Mouse (Mus musculus): Measurements from ENCODE around the gene Specc1.

Gene Specc1

DNA sequence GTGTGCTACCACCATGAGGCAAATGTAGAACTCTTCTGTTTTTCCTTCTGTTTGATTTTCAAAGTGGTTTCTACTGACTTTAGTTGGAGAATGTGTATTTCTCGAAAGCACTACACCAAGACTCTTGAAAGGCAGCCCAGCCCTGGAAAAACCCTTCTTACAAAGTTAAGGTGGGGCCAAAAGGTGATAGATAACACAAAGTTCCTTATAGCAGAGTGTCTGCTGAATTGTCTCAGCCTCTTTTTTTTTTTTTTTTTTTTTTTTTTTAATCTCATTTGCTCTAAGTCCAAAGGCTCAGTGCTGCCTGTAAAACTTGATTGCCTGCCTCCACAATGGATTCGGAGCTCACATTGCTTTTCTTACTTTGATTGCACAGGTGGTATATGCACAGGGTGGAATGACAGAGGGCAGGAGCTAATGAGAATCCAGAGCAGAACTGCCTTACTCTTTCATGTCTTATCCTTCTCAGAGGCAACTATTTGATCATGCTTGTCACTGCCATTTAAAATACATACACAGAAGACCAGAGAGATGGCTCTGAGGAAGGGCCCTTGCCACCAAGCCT lies 150.8 kb downstream of the Specc1 start:
- DNase-seq = no peak

GRCm38 (mm10) chr11:62118561-62118960 lies 162.0 kb downstream of the Specc1 start:
- no peak for DNase-seq

DNA sequence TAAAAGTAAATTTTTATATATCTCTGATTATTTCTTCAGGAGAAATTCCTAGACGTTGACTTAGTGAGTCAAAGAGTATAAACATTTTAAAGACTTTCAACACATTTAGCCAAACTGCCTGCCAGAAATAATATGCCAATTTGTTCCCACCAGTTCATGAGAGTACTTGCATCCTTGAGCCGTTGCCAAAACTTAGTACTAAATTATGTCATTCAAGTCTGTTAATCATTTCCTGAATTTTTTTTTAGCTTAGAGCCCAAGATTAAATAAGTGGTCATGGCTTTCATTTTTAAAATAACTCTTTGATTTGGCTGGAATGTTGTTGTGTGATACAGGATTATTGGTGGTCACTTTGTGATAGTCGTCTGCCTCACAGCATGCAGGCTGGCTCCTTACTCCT lies 163.3 kb downstream of the Specc1 start:
- DNase-seq = no peak

- no peak for DNase-seq
These were observed 164.8 kb downstream of the Specc1 start for GRCm38 (mm10) chr11:62121365-62121764.

GRCm38 (mm10) chr11:62127692-62128091 lies 171.1 kb downstream of the Specc1 start:
- DNase-seq = peak; percentile 96

DNA sequence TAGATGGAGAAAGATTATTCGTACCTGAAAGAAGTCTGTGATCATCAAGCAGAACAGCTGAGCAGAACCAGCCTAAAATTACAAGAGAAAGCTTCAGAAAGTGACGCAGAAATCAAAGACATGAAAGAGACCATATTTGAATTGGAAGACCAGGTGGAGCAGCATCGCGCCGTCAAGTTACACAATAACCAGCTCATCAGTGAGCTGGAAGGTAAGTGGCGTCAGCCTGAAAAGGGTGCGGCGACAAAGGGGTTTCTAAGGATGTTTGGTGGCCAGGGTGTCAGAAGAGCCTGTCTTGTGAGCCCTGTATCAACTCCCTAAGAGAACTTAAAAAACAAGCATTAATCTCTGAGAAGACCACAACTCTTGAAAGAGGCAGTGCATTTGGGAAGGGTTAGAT lies 171.6 kb downstream of the Specc1 start:
- DNase-seq = no peak

- no peak for DNase-seq
These were observed 173.6 kb downstream of the Specc1 start for GRCm38 (mm10) chr11:62130191-62130590.

- DNase-seq = no peak
These were observed 174.2 kb downstream of the Specc1 start for GRCm38 (mm10) chr11:62130685-62131295.

GRCm38 (mm10) chr11:62131601-62132000 lies 175.0 kb downstream of the Specc1 start:
- no peak for DNase-seq

DNA sequence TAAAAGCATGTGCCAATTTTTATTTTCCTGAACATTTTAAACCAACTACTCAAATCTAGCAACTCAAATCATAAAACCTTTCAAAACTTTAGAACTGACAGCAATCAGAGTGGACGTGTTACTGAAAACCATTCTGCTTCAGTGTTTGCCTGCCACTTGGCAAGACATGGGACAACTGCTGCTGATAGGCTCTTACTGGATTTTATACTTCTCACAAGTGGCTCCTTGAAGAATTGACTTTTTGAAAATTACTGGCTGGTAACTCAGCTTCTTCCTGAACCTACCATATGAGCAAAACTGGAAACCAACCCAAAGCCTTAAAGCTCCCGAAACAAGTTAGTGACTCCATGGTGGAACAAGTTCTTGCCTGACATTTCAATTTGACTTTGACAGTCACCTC lies 177.6 kb downstream of the Specc1 start:
- no peak for DNase-seq

- DNase-seq = no peak
These were observed 188.9 kb downstream of the Specc1 start for GRCm38 (mm10) chr11:62145216-62146110.

DNA sequence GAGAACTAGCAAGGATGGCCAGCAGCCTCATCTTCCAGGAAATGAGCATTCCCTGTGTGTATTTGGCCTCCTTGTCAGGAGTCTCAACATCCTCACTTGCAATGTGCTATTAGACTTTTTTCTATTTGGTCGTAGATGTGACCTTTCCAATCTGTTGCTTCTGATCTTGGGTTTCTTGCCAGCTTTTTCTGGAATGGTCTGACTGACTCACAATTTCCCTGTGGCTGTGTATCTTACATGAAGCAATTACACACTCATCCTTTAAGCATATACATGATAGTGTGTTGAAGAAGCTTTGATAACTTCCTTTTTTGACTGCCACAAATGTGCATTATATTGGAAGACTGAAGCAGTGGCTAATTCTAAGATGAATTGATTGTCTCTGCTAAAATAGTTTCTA lies 190.1 kb downstream of the Specc1 start:
- no peak for DNase-seq

- no peak for DNase-seq
These were observed 191.5 kb downstream of the Specc1 start for GRCm38 (mm10) chr11:62148026-62148425.

DNA sequence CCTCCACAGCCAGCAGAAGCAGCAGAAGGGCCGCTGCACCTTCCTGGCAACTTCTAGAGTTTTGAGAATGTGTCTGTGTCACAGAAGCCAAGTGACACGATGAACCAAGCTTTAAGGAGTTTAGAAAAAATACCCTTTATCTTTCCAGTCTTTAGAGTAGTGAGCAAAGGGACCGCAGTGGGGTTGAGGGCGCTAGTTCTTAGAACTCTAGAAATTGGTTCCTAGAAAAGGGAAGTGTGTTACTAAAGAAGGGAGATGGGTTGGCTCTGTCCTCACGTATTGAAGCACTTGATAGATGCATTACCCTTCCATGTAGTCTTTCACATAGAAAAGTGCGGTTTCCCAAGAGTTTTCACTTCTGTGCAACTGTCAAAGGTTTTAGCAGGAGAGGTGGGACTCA lies 191.9 kb downstream of the Specc1 start:
- DNase-seq = no peak

DNA sequence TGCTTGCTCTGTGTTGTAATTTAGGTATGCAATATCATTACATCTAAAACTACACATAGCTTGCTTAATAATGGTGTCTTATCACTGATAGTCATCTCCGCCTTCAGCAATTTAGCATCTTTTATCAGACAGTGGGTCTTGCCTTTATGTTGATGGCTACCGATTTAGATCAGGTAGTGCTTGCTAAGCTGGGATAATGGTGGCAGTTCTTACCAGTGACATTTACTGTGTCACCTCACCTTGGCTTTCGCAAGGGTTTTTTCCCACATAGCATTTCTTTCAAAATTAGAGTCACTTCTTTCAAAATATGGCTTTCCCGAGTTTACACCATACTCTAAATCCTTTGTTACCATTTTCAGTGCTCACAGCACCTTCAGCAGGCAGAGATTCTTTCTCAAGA lies 196.5 kb downstream of the Specc1 start:
- no peak for DNase-seq

DNA sequence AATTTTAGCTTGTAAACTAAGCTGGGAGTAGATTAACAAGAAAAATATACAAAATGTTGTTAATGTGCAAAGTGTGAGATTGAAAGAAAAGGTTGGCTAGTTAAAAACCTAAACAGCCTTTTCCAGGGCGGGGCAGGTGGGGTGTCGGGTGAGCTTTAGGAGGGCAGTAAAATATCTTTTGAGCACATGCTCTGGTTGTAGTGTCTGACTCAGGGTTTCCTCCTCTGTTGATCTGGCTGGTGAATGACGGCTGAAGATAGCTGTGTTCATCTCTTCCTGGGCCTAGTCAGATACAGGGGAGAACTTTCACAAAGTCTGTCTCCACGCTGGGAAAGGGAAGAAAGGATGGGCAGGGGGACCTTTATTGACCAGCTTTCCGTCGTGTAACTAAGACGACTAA lies 203.2 kb downstream of the Specc1 start:
- no peak for DNase-seq

DNA sequence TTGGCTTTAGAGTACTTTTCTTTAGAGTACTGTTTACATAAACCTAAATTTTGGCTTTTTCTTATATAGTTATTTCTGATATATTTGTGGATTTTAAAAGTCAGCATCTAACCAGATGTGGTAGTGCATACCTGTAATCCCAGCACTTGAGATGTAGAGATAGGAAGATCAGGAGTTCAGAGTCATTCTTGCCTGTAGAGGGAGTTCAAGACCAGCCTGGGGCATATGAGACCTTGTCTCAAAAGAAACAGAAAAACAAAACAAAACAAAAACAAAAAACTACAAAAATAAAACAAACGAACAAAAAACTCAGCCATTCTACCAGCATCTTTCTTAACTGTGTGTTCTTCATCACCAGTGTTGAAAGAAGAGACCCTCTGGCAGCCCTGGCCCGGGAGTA lies 204.9 kb downstream of the Specc1 start:
- no peak for DNase-seq

DNA sequence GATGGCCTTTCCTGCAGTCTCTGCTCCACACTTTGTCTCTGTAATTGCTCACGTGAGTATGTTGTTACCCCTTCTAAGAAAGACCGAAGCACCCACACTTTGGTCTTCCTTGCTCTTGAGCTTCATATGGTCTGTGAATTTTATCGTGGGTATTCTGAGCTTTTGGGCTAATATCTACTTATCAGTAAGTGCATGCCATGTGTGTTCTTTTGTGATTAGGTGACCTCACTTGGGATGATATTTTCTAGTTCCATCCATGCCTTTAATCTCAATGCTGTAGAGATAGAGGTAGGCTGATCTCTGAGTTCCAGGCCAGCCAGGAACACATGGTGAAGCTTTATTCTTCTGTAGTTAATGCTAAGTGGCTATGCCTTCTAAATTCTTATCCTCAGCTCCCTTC lies 207.8 kb downstream of the Specc1 start:
- no peak for DNase-seq

GRCm38 (mm10) chr11:62166503-62166902 lies 209.9 kb downstream of the Specc1 start:
- DNase-seq = no peak

DNA sequence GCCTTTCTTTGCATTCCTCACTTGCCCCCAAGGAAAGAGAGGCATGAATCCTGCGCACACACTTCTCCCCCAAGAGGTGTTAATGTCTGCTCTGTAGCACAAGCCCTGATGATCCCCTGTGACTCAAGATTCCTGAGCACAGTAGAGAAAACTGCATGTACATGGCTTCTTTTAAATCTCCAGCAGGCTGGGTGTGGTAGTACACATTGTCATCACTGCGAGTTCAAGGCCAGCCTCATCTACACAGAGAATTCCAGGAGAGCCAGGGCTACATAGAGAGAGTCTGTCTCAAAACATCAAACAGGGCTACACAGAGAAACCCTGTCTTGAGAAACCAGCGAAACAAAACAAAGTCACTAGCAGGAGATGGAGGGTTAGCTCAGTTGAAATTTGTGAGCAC lies 211.6 kb downstream of the Specc1 start:
- DNase-seq = no peak

DNA sequence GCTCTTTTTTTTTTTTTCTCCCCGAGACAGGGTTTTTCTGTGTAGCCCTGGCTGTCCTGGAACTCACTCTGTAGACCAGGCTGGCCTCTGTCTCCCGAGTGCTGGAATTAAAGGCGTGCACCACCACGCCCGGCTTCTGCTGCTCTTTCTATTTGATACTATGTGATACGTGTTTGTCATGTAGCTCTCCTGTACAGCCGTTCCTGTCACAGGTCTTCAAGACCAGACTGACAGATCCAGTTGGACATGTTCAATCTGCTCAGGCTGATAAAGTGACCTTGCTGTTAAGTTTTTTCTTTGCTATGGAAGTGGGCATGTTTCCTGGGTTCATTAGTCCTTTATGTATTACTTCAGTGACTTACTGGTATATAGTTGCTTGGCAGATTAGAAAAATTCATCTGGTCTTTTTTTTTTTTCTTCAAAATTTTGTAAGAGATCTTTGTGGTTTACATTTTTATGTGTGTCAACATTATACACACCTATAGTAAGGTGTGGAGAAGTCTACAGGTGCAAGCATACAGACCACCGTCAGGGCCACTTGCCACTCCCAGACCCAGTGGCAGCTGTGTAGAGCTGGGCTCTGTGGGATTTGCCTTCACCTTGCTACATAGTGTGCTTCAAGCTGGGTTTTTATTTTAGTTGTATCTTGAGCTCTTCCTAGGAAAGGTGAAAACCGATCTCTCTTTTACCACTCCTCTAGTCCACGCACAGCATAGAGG lies 221.0 kb downstream of the Specc1 start:
- no peak for DNase-seq

GRCm38 (mm10) chr11:62180791-62181190 lies 224.2 kb downstream of the Specc1 start:
- DNase-seq = no peak

DNA sequence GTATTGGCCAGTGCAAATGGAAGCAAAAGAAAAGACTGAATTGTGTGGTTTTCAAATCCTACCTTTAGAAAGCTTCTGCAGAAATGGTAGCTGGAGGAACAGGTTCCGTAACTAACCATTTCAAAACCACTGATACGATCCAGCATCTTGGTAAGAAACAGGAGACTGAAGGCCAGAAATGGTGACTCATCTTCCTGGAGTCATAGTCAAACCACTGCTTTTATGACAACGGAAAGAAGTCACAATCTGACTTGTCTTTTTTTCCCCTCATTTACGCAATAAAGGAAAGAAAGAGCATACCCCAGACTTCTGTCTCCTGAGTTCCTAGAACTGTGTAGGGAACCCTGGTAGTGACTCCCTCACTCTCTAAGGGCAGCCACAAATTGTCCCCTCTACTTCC lies 228.3 kb downstream of the Specc1 start:
- no peak for DNase-seq

DNA sequence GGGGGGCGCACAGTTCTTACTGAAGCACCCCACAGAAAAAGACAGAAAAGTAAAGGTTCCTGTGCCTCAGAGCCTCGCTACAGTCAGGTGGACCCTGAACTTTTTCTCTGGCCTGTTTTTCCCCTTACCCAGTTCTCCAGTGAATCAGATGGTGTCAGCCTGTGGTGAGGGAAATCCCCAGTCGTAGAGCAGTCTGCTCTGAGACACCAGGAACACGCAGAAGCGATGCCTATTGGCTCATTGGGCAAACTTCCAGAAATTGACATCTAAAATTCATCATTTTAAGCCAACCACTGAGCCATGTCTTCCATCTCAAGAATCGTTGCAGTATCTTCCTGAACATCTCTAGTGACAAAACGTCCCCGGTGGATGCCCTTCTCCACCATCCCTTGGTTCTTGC lies 230.5 kb downstream of the Specc1 start:
- no peak for DNase-seq

All from right cerebral cortex, postnatal 4 days (tissue).